Mouse (Mus musculus) cortical plate, adult 2 months (tissue): ENCODE measurements around the gene Sos2. TPM values are rescaled to one million over a fixed set of nuclear protein-coding genes. Genes with fewer than 3 reads are reported as not detected.
A peak's percentile ranks its signal among the peaks of the same experiment; 100 is the strongest.

Experiments used
- H3K27ac ChIP-seq: fragments of 200-500 bp; 2 replicates; pipeline ENCODE4 v1.5.1; 2012; ENCODE audit warnings: low read length, control low read depth, inconsistent platforms; ENCODE audit not compliant: insufficient read depth
- H3K4me1 ChIP-seq: fragments of 200-500 bp; 2 replicates; pipeline ENCODE4 v1.6.1; 2011; ENCODE audit warnings: low read length; ENCODE audit not compliant: control insufficient read depth, insufficient read depth
- H3K4me3 ChIP-seq: fragments of 200-500 bp; 2 replicates; pipeline ENCODE4 v1.5.1; 2011; ENCODE audit warnings: mild to moderate bottlenecking, low read length, control low read depth; ENCODE audit not compliant: insufficient read depth
- CTCF ChIP-seq: fragments of 200-500 bp; IDR thresholded peaks from 2 replicates; pipeline ENCODE4 v1.5.1; 2011; ENCODE audit warnings: mild to moderate bottlenecking, control low read depth, low read length; ENCODE audit not compliant: insufficient read depth; ENCODE audit errors: extremely low read depth
- POLR2A ChIP-seq: fragments of 200-500 bp; IDR thresholded peaks from 2 replicates; pipeline ENCODE4 v1.6.1; 2011; ENCODE audit warnings: mild to moderate bottlenecking, low read length, control low read depth; ENCODE audit not compliant: insufficient read depth; ENCODE audit errors: extremely low read depth
- polyA plus RNA-seq: library from polyadenylated mRNA; depleted of rRNA; stranded (reverse); fragments of >200 nt; gene quantifications from 2 replicates; pipeline ENCODE4 v1.2.3, GENCODE M21; 2012; rRNA removed

The Sos2 gene
- 32.1 and 35.0 TPM in 2 replicates for polyA plus RNA-seq

GRCm38 (mm10) chr12:69681566-69682061 is at the start of gene Sos2:
Sos2 (minus strand) TSS chr12:69681852.
- peak within 1 kb of the TSS; percentile 69 for H3K4me3 ChIP-seq
- H3K4me1 ChIP-seq, result peaks cover 4% of the 10 kb centered on the region
- no peak for TF ChIP-seq CTCF
- TF ChIP-seq POLR2A, result no peak
- peak within 1 kb of the TSS; percentile 84 for H3K27ac ChIP-seq

GRCm38 (mm10) chr12:69730306-69730705 is 48.7 kb upstream of the Sos2 start:
- Histone ChIP-seq H3K4me1 (no peaks in the 10 kb centered on the region), H3K27ac (no peak overlapping the region)
- TF ChIP-seq POLR2A, result no peak
- TF ChIP-seq CTCF, result no peak

GRCm38 (mm10) chr12:69729246-69729645 is 47.6 kb upstream of the Sos2 start:
- Histone ChIP-seq H3K4me1 (no peaks in the 10 kb centered on the region), H3K27ac (no peak overlapping the region)
- TF ChIP-seq POLR2A, result no peak
- TF ChIP-seq CTCF, result no peak

More at GRCm38 (mm10) chr12:69730306-69730705, 48.7 kb upstream of the Sos2 start:
- H3K4me3 ChIP-seq, result no peak overlapping the region

GRCm38 (mm10) chr12:69724711-69725460 is 43.2 kb upstream of the Sos2 start, which contains the start of the genes L2hgdh and Atp5s:
L2hgdh (minus strand) TSS chr12:69724873.
Atp5s (plus strand) TSS chr12:69724950.
- peak within 1 kb of the TSS; percentile 66 for H3K4me3 ChIP-seq
- no peaks in the 10 kb centered on the region for H3K4me1 ChIP-seq
- TF ChIP-seq POLR2A (peak; percentile 95), CTCF (no peak)
- H3K27ac ChIP-seq, result no peak within 1 kb of the TSS

More at GRCm38 (mm10) chr12:69729246-69729645, 47.6 kb upstream of the Sos2 start:
- H3K4me3 ChIP-seq, result no peak overlapping the region

- H3K27ac ChIP-seq, result no peak overlapping the region
- H3K4me1 ChIP-seq, result no peaks in the 10 kb centered on the region
- no peak for TF ChIP-seq CTCF
- no peak for TF ChIP-seq POLR2A
- H3K4me3 ChIP-seq, result peak overlapping the region; percentile 66
Measured at GRCm38 (mm10) chr12:69724018-69724710, 42.5 kb upstream of the Sos2 start.

- H3K4me1 ChIP-seq, result no peaks in the 10 kb centered on the region
- no peak for TF ChIP-seq POLR2A
- no peak for TF ChIP-seq CTCF
- no peak overlapping the region for H3K27ac ChIP-seq
- peak overlapping the region; percentile 66; the same call in 1 of the 2 replicates for H3K4me3 ChIP-seq
Measured at GRCm38 (mm10) chr12:69723376-69723775, 41.7 kb upstream of the Sos2 start.

- H3K4me3 ChIP-seq, result no peak overlapping the region
- no peak overlapping the region for H3K27ac ChIP-seq
- TF ChIP-seq CTCF, result no peak
- TF ChIP-seq POLR2A, result no peak
- no peaks in the 10 kb centered on the region for H3K4me1 ChIP-seq
Measured at GRCm38 (mm10) chr12:69722857-69723256, 41.2 kb upstream of the Sos2 start.

- Histone ChIP-seq H3K4me3 (no peak overlapping the region), H3K4me1 (no peaks in the 10 kb centered on the region), H3K27ac (no peak overlapping the region)
- TF ChIP-seq POLR2A (no peak), CTCF (no peak)
Measured at GRCm38 (mm10) chr12:69713628-69714027, 32.0 kb upstream of the Sos2 start.

- TF ChIP-seq POLR2A (no peak), CTCF (no peak)
- H3K4me3 ChIP-seq, result no peak overlapping the region
Measured at GRCm38 (mm10) chr12:69704799-69705458, 23.3 kb upstream of the Sos2 start.

More at GRCm38 (mm10) chr12:69704799-69705458, 23.3 kb upstream of the Sos2 start:
- H3K27ac ChIP-seq, result no peak overlapping the region
- no peaks in the 10 kb centered on the region for H3K4me1 ChIP-seq
